Mouse (Mus musculus): ENCODE measurements around the gene Rsph10b. TPM values are rescaled to one million over a fixed set of nuclear protein-coding genes. Genes with fewer than 3 reads are reported as not detected.

Gene Rsph10b
- polyA plus RNA-seq, 1 experiment: 4.4 TPM

- no peaks in the 10 kb centered on the region for H3K4me1 ChIP-seq (ENCODE audit: control insufficient read depth, insufficient read depth, low read length)
- H3K36me3 ChIP-seq (ENCODE audit: control insufficient read depth, insufficient read depth, low read length, poor library complexity, severe bottlenecking): peaks cover 19% of the 10 kb centered on the region
- H3K27me3 ChIP-seq (ENCODE audit: control insufficient read depth, insufficient read depth, low read length, poor library complexity, severe bottlenecking): no peaks in the 10 kb centered on the region
- H3K9ac ChIP-seq (ENCODE audit: low read depth, poor library complexity, severe bottlenecking): no peak overlapping the region
- no peaks in the 10 kb centered on the region; the same call in 1 of the 2 replicates for H3K9me3 ChIP-seq (replicated peaks; ENCODE audit: control insufficient read depth, insufficient read depth, low read length, poor library complexity, severe bottlenecking)
- H3K27ac ChIP-seq (ENCODE audit: insufficient read depth, low read length): no peak overlapping the region
- no peak overlapping the region for H3K4me3 ChIP-seq (ENCODE audit: low read depth, low read length)
- TF ChIP-seq POLR2A (IDR thresholded peaks at IDR 0.05; ENCODE audit: insufficient read depth, low read length) (no peak), EP300 (IDR thresholded peaks at IDR 0.05; ENCODE audit: insufficient read depth, low read depth, low read length) (no peak), CTCF (IDR thresholded peaks at IDR 0.05; ENCODE audit: low read depth, low read length) (no peak)
Observed at GRCm38 (mm10) chr5:143931863-143932580, 813 bp upstream of the Rsph10b start.

GRCm38 (mm10) chr5:143933414-143933813 is 579 bp downstream of the Rsph10b start:
- Histone ChIP-seq H3K27ac (ENCODE audit: insufficient read depth, low read length) (no peak overlapping the region), H3K9me3 (replicated peaks; ENCODE audit: control insufficient read depth, insufficient read depth, low read length, poor library complexity, severe bottlenecking) (no peaks in the 10 kb centered on the region), H3K4me1 (ENCODE audit: control insufficient read depth, insufficient read depth, low read length) (no peaks in the 10 kb centered on the region), H3K36me3 (ENCODE audit: control insufficient read depth, insufficient read depth, low read length, poor library complexity, severe bottlenecking) (peaks cover 14% of the 10 kb centered on the region), H3K4me3 (ENCODE audit: low read depth, low read length) (no peak overlapping the region), H3K27me3 (ENCODE audit: control insufficient read depth, insufficient read depth, low read length, poor library complexity, severe bottlenecking) (no peaks in the 10 kb centered on the region), H3K9ac (ENCODE audit: low read depth, poor library complexity, severe bottlenecking) (no peak overlapping the region)
- TF ChIP-seq POLR2A (IDR thresholded peaks at IDR 0.05; ENCODE audit: insufficient read depth, low read length): no peak
- no peak for TF ChIP-seq EP300 (IDR thresholded peaks at IDR 0.05; ENCODE audit: insufficient read depth, low read depth, low read length)
- no peak for TF ChIP-seq CTCF (IDR thresholded peaks at IDR 0.05; ENCODE audit: low read depth, low read length)

- H3K4me1 ChIP-seq (ENCODE audit: control insufficient read depth, insufficient read depth, low read length): no peaks in the 10 kb centered on the region
- H3K9me3 ChIP-seq (replicated peaks; ENCODE audit: control insufficient read depth, insufficient read depth, low read length, poor library complexity, severe bottlenecking): no peaks in the 10 kb centered on the region
- no peak overlapping the region for H3K4me3 ChIP-seq (ENCODE audit: low read depth, low read length)
- TF ChIP-seq CTCF (IDR thresholded peaks at IDR 0.05; ENCODE audit: low read depth, low read length): no peak
- TF ChIP-seq EP300 (IDR thresholded peaks at IDR 0.05; ENCODE audit: insufficient read depth, low read depth, low read length): no peak
- no peak for TF ChIP-seq POLR2A (IDR thresholded peaks at IDR 0.05; ENCODE audit: insufficient read depth, low read length)
- H3K27ac ChIP-seq (ENCODE audit: insufficient read depth, low read length): no peak overlapping the region
- no peaks in the 10 kb centered on the region for H3K27me3 ChIP-seq (ENCODE audit: control insufficient read depth, insufficient read depth, low read length, poor library complexity, severe bottlenecking)
- H3K9ac ChIP-seq (ENCODE audit: low read depth, poor library complexity, severe bottlenecking): no peak overlapping the region
- peaks cover 10% of the 10 kb centered on the region for H3K36me3 ChIP-seq (ENCODE audit: control insufficient read depth, insufficient read depth, low read length, poor library complexity, severe bottlenecking)
Observed at GRCm38 (mm10) chr5:143933875-143934274, 1.0 kb downstream of the Rsph10b start.

GRCm38 (mm10) chr5:143936156-143936555 is 3.3 kb downstream of the Rsph10b start:
- Histone ChIP-seq H3K36me3 (ENCODE audit: control insufficient read depth, insufficient read depth, low read length, poor library complexity, severe bottlenecking) (no peaks in the 10 kb centered on the region), H3K9me3 (replicated peaks; ENCODE audit: control insufficient read depth, insufficient read depth, low read length, poor library complexity, severe bottlenecking) (no peaks in the 10 kb centered on the region), H3K27ac (ENCODE audit: insufficient read depth, low read length) (no peak overlapping the region), H3K4me3 (ENCODE audit: low read depth, low read length) (no peak overlapping the region), H3K9ac (ENCODE audit: low read depth, poor library complexity, severe bottlenecking) (no peak overlapping the region), H3K27me3 (ENCODE audit: control insufficient read depth, insufficient read depth, low read length, poor library complexity, severe bottlenecking) (no peaks in the 10 kb centered on the region), H3K4me1 (ENCODE audit: control insufficient read depth, insufficient read depth, low read length) (no peaks in the 10 kb centered on the region)
- TF ChIP-seq EP300 (IDR thresholded peaks at IDR 0.05; ENCODE audit: insufficient read depth, low read depth, low read length) (no peak), POLR2A (IDR thresholded peaks at IDR 0.05; ENCODE audit: insufficient read depth, low read length) (no peak), CTCF (IDR thresholded peaks at IDR 0.05; ENCODE audit: low read depth, low read length) (no peak)

GRCm38 (mm10) chr5:143941588-143941987 is 8.8 kb downstream of the Rsph10b start:
- Histone ChIP-seq H3K4me3 (ENCODE audit: low read depth, low read length) (no peak overlapping the region), H3K4me1 (ENCODE audit: control insufficient read depth, insufficient read depth, low read length) (no peaks in the 10 kb centered on the region), H3K9ac (ENCODE audit: low read depth, poor library complexity, severe bottlenecking) (no peak overlapping the region), H3K36me3 (ENCODE audit: control insufficient read depth, insufficient read depth, low read length, poor library complexity, severe bottlenecking) (no peaks in the 10 kb centered on the region), H3K9me3 (replicated peaks; ENCODE audit: control insufficient read depth, insufficient read depth, low read length, poor library complexity, severe bottlenecking) (no peaks in the 10 kb centered on the region), H3K27me3 (ENCODE audit: control insufficient read depth, insufficient read depth, low read length, poor library complexity, severe bottlenecking) (no peaks in the 10 kb centered on the region), H3K27ac (ENCODE audit: insufficient read depth, low read length) (no peak overlapping the region)
- TF ChIP-seq CTCF (IDR thresholded peaks at IDR 0.05; ENCODE audit: low read depth, low read length) (no peak), POLR2A (IDR thresholded peaks at IDR 0.05; ENCODE audit: insufficient read depth, low read length) (no peak), EP300 (IDR thresholded peaks at IDR 0.05; ENCODE audit: insufficient read depth, low read depth, low read length) (no peak)

Data from ES-Bruce4 (cell line).